Mouse (Mus musculus): Measurements from ENCODE around the gene Atp11c. TPM values are rescaled to one million over a fixed set of nuclear protein-coding genes. Genes with fewer than 3 reads are reported as not detected.

Atp11c gene
- polyA plus RNA-seq, 1 experiment from 2014 or later = 16.1 TPM

- Histone ChIP-seq H3K9me3 (no peaks in the 10 kb centered on the region), H3K27ac (no peak overlapping the region), H3K27me3 (ENCODE audit: poor library complexity, severe bottlenecking) (no peaks in the 10 kb centered on the region), H3K4me1 (peaks cover 7% of the 10 kb centered on the region; the same call in 1 of the 2 replicates), H3K36me3 (replicated peaks) (no peaks in the 10 kb centered on the region), H3K4me3 (no peak overlapping the region)
- DNase-seq (ENCODE audit: extremely low spot score, low spot score) = no peak
- WGBS = 49% methylated on average over 1 of the region's 1 CpGs
Measured at GRCm38 (mm10) chrX:60497750-60498149, 94.7 kb downstream of the Atp11c start.

- no peak for DNase-seq (ENCODE audit: extremely low spot score, low spot score)
- peaks cover 7% of the 10 kb centered on the region; the same call in 1 of the 2 replicates for H3K4me1 ChIP-seq
- no peak overlapping the region for H3K4me3 ChIP-seq
- H3K36me3 ChIP-seq (replicated peaks) = no peaks in the 10 kb centered on the region
- H3K27me3 ChIP-seq (ENCODE audit: poor library complexity, severe bottlenecking) = no peaks in the 10 kb centered on the region
- H3K27ac ChIP-seq = no peak overlapping the region
- H3K9me3 ChIP-seq = no peaks in the 10 kb centered on the region
Measured at GRCm38 (mm10) chrX:60495308-60495707, 97.2 kb downstream of the Atp11c start.

- no peaks in the 10 kb centered on the region for H3K4me1 ChIP-seq
- no peaks in the 10 kb centered on the region for H3K36me3 ChIP-seq (replicated peaks)
- WGBS = 22% methylated on average over 2 of the region's 2 CpGs
- no peak overlapping the region for H3K4me3 ChIP-seq
- H3K9me3 ChIP-seq = no peaks in the 10 kb centered on the region
- no peaks in the 10 kb centered on the region for H3K27me3 ChIP-seq (ENCODE audit: poor library complexity, severe bottlenecking)
- no peak overlapping the region for H3K27ac ChIP-seq
- DNase-seq (ENCODE audit: extremely low spot score, low spot score) = no peak
Measured at GRCm38 (mm10) chrX:60463786-60464185, 128.7 kb downstream of the Atp11c start.

- H3K4me3 ChIP-seq = no peak overlapping the region
- 55% methylated on average over 4 of the region's 4 CpGs for WGBS
- no peak overlapping the region for H3K27ac ChIP-seq
- no peak for DNase-seq (ENCODE audit: extremely low spot score, low spot score)
- H3K9me3 ChIP-seq = no peaks in the 10 kb centered on the region
- H3K36me3 ChIP-seq (replicated peaks) = no peaks in the 10 kb centered on the region
- H3K27me3 ChIP-seq (ENCODE audit: poor library complexity, severe bottlenecking) = no peaks in the 10 kb centered on the region
- no peaks in the 10 kb centered on the region for H3K4me1 ChIP-seq
Measured at GRCm38 (mm10) chrX:60414563-60415111, 177.9 kb downstream of the Atp11c start.

- 38% methylated on average over 4 of the region's 4 CpGs for WGBS
- H3K4me3 ChIP-seq = no peak overlapping the region
Measured at GRCm38 (mm10) chrX:60405681-60406080, 186.8 kb downstream of the Atp11c start.

GRCm38 (mm10) chrX:60404668-60405044, 187.8 kb downstream of the Atp11c start:
- H3K4me3 ChIP-seq = peak overlapping the region; percentile 75
- 6% methylated on average over 17 of the region's 17 CpGs for WGBS

More at GRCm38 (mm10) chrX:60405681-60406080, 186.8 kb downstream of the Atp11c start:
- Histone ChIP-seq H3K36me3 (replicated peaks) (no peaks in the 10 kb centered on the region), H3K4me1 (peaks cover 24% of the 10 kb centered on the region), H3K9me3 (peaks cover 5% of the 10 kb centered on the region; the same call in 1 of the 2 replicates), H3K27ac (no peak overlapping the region), H3K27me3 (ENCODE audit: poor library complexity, severe bottlenecking) (no peaks in the 10 kb centered on the region)
- DNase-seq (ENCODE audit: extremely low spot score, low spot score) = no peak

GRCm38 (mm10) chrX:60403764-60404667, 188.5 kb downstream of the Atp11c start:
- H3K27me3 ChIP-seq (ENCODE audit: poor library complexity, severe bottlenecking) = no peaks in the 10 kb centered on the region
- peaks cover 5% of the 10 kb centered on the region; the same call in 1 of the 2 replicates for H3K9me3 ChIP-seq
- H3K4me1 ChIP-seq = peaks cover 24% of the 10 kb centered on the region
- 26% methylated on average over 81 of the region's 126 CpGs for WGBS
- no peaks in the 10 kb centered on the region for H3K36me3 ChIP-seq (replicated peaks)
- peak overlapping the region; percentile 75 for H3K4me3 ChIP-seq
- peak; percentile 54 for DNase-seq (ENCODE audit: extremely low spot score, low spot score)
- peak overlapping the region; percentile 97 for H3K27ac ChIP-seq

More at GRCm38 (mm10) chrX:60404668-60405044, 187.8 kb downstream of the Atp11c start:
- H3K27me3 ChIP-seq (ENCODE audit: poor library complexity, severe bottlenecking) = no peaks in the 10 kb centered on the region
- H3K9me3 ChIP-seq = peaks cover 5% of the 10 kb centered on the region; the same call in 1 of the 2 replicates
- H3K4me1 ChIP-seq = peaks cover 24% of the 10 kb centered on the region
- no peaks in the 10 kb centered on the region for H3K36me3 ChIP-seq (replicated peaks)
- peak overlapping the region; percentile 97 for H3K27ac ChIP-seq
- DNase-seq (ENCODE audit: extremely low spot score, low spot score) = peak; percentile 86

GRCm38 (mm10) chrX:60403062-60403763, 189.3 kb downstream of the Atp11c start:
- peak; percentile 25 for DNase-seq (ENCODE audit: extremely low spot score, low spot score)

GRCm38 (mm10) chrX:60394292-60394691, 198.2 kb downstream of the Atp11c start:
- Histone ChIP-seq H3K4me1 (no peaks in the 10 kb centered on the region), H3K9me3 (no peaks in the 10 kb centered on the region), H3K4me3 (no peak overlapping the region), H3K36me3 (replicated peaks) (no peaks in the 10 kb centered on the region), H3K27ac (no peak overlapping the region), H3K27me3 (ENCODE audit: poor library complexity, severe bottlenecking) (no peaks in the 10 kb centered on the region)
- 76% methylated on average over 4 of the region's 4 CpGs for WGBS
- no peak for DNase-seq (ENCODE audit: extremely low spot score, low spot score)

More at GRCm38 (mm10) chrX:60403062-60403763, 189.3 kb downstream of the Atp11c start:
- H3K27me3 ChIP-seq (ENCODE audit: poor library complexity, severe bottlenecking) = no peaks in the 10 kb centered on the region
- peaks cover 5% of the 10 kb centered on the region; the same call in 1 of the 2 replicates for H3K9me3 ChIP-seq
- no peaks in the 10 kb centered on the region for H3K36me3 ChIP-seq (replicated peaks)
- H3K4me3 ChIP-seq = peak overlapping the region; percentile 75
- H3K4me1 ChIP-seq = peaks cover 24% of the 10 kb centered on the region
- 22% methylated on average over 46 of the region's 46 CpGs for WGBS
- peak overlapping the region; percentile 97 for H3K27ac ChIP-seq

GRCm38 (mm10) chrX:60386852-60387251, 205.6 kb downstream of the Atp11c start:
- Histone ChIP-seq H3K27ac (no peak overlapping the region), H3K4me3 (no peak overlapping the region), H3K4me1 (no peaks in the 10 kb centered on the region), H3K9me3 (no peaks in the 10 kb centered on the region), H3K36me3 (replicated peaks) (no peaks in the 10 kb centered on the region), H3K27me3 (ENCODE audit: poor library complexity, severe bottlenecking) (no peaks in the 10 kb centered on the region)
- 92% methylated on average over 1 of the region's 1 CpGs for WGBS
- DNase-seq (ENCODE audit: extremely low spot score, low spot score) = no peak

- no peak for DNase-seq (ENCODE audit: extremely low spot score, low spot score)
- H3K4me3 ChIP-seq = no peak overlapping the region
- no peak overlapping the region for H3K27ac ChIP-seq
- H3K36me3 ChIP-seq (replicated peaks) = no peaks in the 10 kb centered on the region
- H3K4me1 ChIP-seq = no peaks in the 10 kb centered on the region
- no peaks in the 10 kb centered on the region for H3K9me3 ChIP-seq
- 87% methylated on average over 2 of the region's 2 CpGs for WGBS
- no peaks in the 10 kb centered on the region for H3K27me3 ChIP-seq (ENCODE audit: poor library complexity, severe bottlenecking)
Measured at GRCm38 (mm10) chrX:60381711-60382110, 210.8 kb downstream of the Atp11c start.

GRCm38 (mm10) chrX:60380386-60380785, 212.1 kb downstream of the Atp11c start:
- DNase-seq (ENCODE audit: extremely low spot score, low spot score) = no peak
- H3K9me3 ChIP-seq = no peaks in the 10 kb centered on the region
- no peak overlapping the region for H3K27ac ChIP-seq
- H3K27me3 ChIP-seq (ENCODE audit: poor library complexity, severe bottlenecking) = no peaks in the 10 kb centered on the region
- no peaks in the 10 kb centered on the region for H3K36me3 ChIP-seq (replicated peaks)
- H3K4me3 ChIP-seq = no peak overlapping the region
- no peaks in the 10 kb centered on the region for H3K4me1 ChIP-seq

Measured in forebrain, embryonic 10.5 days (tissue).